Mouse (Mus musculus): ENCODE results near the gene Clip2. TPM values are rescaled to one million over a fixed set of nuclear protein-coding genes. Genes with fewer than 3 reads are reported as not detected.

The Clip2 gene
- polyA plus RNA-seq, 1 experiment from 2014 or later: 1.0 TPM

DNA sequence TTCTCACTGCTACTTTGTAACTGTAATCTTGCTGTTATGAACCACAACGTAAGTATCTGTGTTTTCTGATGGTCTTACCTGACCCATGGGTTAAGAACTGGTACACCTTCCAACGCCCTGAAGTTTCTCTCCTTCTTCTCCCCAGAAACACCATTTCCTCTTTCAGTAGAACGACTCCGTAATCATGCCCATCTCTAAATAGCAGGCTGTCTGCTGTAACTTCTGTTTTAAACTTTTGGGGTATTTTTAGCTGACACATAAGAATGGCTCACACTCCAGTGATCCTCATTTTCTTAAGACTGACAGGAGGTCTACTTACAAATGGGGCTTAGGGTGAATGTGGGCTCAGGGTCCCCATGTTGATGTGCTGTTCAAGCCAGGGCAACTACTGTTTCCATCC is 32.1 kb downstream of the Clip2 start:
- Histone ChIP-seq H3K9me3 (ENCODE audit: control insufficient read depth, low read length) (no peaks in the 10 kb centered on the region), H3K4me3 (ENCODE audit: low read depth, low read length) (no peak overlapping the region), H3K4me1 (replicated peaks; ENCODE audit: control insufficient read depth, insufficient read depth) (no peaks in the 10 kb centered on the region), H3K4me2 (replicated peaks; ENCODE audit: low read depth) (no peak overlapping the region), H3K36me3 (ENCODE audit: control insufficient read depth, insufficient read depth, low read length) (peaks cover 12% of the 10 kb centered on the region), H3K27me3 (ENCODE audit: control insufficient read depth, insufficient read depth, low read length) (no peaks in the 10 kb centered on the region), H3K27ac (replicated peaks) (no peak overlapping the region), H3K9ac (ENCODE audit: low read length) (no peak overlapping the region)
- TF ChIP-seq CTCF (IDR thresholded peaks at IDR 0.05; ENCODE audit: low read depth) (no peak), EP300 (optimal IDR thresholded peaks at IDR 0.05) (no peak)
- ATAC-seq (ENCODE audit: low FRiP score, low TSS enrichment) (no peak), DNase-seq (ENCODE audit: low spot score) (no peak)
- WGBS: 89% methylated on average over 4 of the region's 4 CpGs

DNA sequence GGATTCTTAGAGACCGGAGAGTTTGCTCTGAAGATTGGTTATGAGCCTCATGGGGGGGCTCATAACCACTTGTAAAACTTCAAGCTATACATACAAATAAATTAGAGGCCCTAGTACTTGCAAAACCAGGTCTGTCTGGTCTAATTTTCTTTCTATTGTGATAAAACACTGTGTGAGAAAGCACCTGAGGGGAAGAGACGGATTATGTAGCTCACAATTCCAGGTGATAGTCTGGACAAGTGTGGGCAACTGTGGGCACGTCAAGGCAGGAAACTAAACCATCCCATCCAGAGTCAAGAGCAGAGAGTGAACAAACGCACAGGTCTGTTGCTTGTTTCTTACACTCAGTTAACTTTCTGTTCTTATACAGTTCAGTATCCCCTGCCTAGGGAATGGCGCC is 32.8 kb downstream of the Clip2 start:
- no peak for ATAC-seq (ENCODE audit: low FRiP score, low TSS enrichment)
- WGBS: 86% methylated on average over 5 of the region's 5 CpGs
- Histone ChIP-seq H3K4me2 (replicated peaks; ENCODE audit: low read depth) (no peak overlapping the region), H3K27ac (replicated peaks) (no peak overlapping the region), H3K4me1 (replicated peaks; ENCODE audit: control insufficient read depth, insufficient read depth) (no peaks in the 10 kb centered on the region), H3K9ac (ENCODE audit: low read length) (no peak overlapping the region), H3K27me3 (ENCODE audit: control insufficient read depth, insufficient read depth, low read length) (no peaks in the 10 kb centered on the region), H3K36me3 (ENCODE audit: control insufficient read depth, insufficient read depth, low read length) (peaks cover 12% of the 10 kb centered on the region), H3K4me3 (ENCODE audit: low read depth, low read length) (no peak overlapping the region), H3K9me3 (ENCODE audit: control insufficient read depth, low read length) (no peaks in the 10 kb centered on the region)
- TF ChIP-seq EP300 (optimal IDR thresholded peaks at IDR 0.05) (no peak), CTCF (IDR thresholded peaks at IDR 0.05; ENCODE audit: low read depth) (no peak)
- DNase-seq (ENCODE audit: low spot score): no peak

DNA sequence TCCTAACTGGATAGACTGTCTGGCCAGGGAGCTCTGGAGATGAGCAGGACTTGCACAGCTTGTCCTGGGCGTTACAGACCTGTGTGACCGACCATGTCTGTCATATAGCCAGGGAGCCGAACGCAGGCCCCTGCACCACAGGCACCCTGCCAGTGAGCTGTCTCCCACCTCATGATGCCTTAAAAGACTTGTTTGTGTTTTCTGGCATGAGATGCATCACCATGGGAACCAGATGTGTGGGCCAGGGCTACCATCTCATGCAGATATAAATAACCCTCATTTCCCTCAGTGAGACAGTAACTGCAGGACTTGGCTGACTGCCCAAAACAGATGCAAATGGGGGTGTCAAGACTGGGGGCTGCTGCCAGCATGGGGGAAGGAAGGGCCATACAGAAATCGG is 40.1 kb downstream of the Clip2 start:
- peaks cover 17% of the 10 kb centered on the region for H3K36me3 ChIP-seq (ENCODE audit: control insufficient read depth, insufficient read depth, low read length)

DNA sequence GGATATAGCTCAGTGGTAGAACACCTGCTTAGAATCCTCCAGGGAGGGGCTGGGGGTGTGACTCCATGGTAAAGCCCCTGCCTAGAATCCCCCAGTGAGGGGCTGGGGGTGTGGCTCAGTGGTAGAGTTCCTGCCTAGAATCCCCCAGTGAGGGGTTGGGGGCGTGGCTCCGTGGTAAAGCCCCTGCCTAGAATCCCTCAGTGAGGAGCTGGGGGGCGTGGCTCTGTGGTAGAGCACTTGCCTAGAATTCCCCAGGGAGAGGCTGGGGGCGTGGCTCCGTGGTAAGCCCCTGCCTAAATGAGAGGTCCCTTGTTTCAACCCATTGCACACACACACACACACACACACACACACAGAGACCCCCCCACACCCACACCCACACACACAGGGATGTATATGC is 42.0 kb downstream of the Clip2 start:
- DNase-seq (ENCODE audit: low spot score) (no peak), ATAC-seq (ENCODE audit: low FRiP score, low TSS enrichment) (no peak)
- TF ChIP-seq CTCF (IDR thresholded peaks at IDR 0.05; ENCODE audit: low read depth) (no peak), EP300 (optimal IDR thresholded peaks at IDR 0.05) (no peak)
- H3K4me2 ChIP-seq (replicated peaks; ENCODE audit: low read depth): no peak overlapping the region
- H3K27me3 ChIP-seq (ENCODE audit: control insufficient read depth, insufficient read depth, low read length): no peaks in the 10 kb centered on the region
- H3K27ac ChIP-seq (replicated peaks): no peak overlapping the region
- H3K9me3 ChIP-seq (ENCODE audit: control insufficient read depth, low read length): no peaks in the 10 kb centered on the region
- no peaks in the 10 kb centered on the region for H3K4me1 ChIP-seq (replicated peaks; ENCODE audit: control insufficient read depth, insufficient read depth)
- H3K4me3 ChIP-seq (ENCODE audit: low read depth, low read length): no peak overlapping the region
- no peak overlapping the region for H3K9ac ChIP-seq (ENCODE audit: low read length)
- H3K36me3 ChIP-seq (ENCODE audit: control insufficient read depth, insufficient read depth, low read length): peaks cover 7% of the 10 kb centered on the region
- 92% methylated on average over 5 of the region's 5 CpGs for WGBS

More for the DNA sequence above, 40.1 kb downstream of the Clip2 start:
- no peaks in the 10 kb centered on the region for H3K4me1 ChIP-seq (replicated peaks; ENCODE audit: control insufficient read depth, insufficient read depth)
- no peak overlapping the region for H3K27ac ChIP-seq (replicated peaks)
- ATAC-seq (ENCODE audit: low FRiP score, low TSS enrichment) (no peak), DNase-seq (ENCODE audit: low spot score) (no peak)
- no peaks in the 10 kb centered on the region for H3K9me3 ChIP-seq (ENCODE audit: control insufficient read depth, low read length)
- TF ChIP-seq EP300 (optimal IDR thresholded peaks at IDR 0.05): no peak
- no peak for TF ChIP-seq CTCF (IDR thresholded peaks at IDR 0.05; ENCODE audit: low read depth)
- WGBS: 72% methylated on average over 5 of the region's 5 CpGs
- no peaks in the 10 kb centered on the region for H3K27me3 ChIP-seq (ENCODE audit: control insufficient read depth, insufficient read depth, low read length)
- no peak overlapping the region for H3K4me2 ChIP-seq (replicated peaks; ENCODE audit: low read depth)
- no peak overlapping the region for H3K4me3 ChIP-seq (ENCODE audit: low read depth, low read length)
- no peak overlapping the region for H3K9ac ChIP-seq (ENCODE audit: low read length)

DNA sequence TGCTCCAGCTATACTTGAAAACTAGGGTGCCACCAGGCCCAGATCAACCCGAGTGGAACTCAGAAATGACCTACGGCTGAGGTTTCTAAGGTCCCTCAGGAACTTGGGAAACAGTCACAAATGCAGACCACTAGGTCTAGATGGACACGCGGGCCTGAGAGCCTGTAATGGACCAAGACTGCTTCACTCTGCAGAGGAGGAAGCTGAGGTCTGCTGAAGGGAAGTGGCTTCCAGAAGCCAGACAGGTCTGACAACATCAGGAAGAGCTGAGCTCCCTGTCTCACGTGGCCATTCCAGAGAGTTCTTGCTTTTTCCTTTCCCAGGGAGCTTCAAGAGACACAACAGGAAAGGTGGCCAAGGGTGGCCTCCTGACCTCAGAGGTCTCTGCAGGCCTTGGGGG is 43.3 kb downstream of the Clip2 start:
- peaks cover 7% of the 10 kb centered on the region for H3K36me3 ChIP-seq (ENCODE audit: control insufficient read depth, insufficient read depth, low read length)
- WGBS: 88% methylated on average over 5 of the region's 5 CpGs

DNA sequence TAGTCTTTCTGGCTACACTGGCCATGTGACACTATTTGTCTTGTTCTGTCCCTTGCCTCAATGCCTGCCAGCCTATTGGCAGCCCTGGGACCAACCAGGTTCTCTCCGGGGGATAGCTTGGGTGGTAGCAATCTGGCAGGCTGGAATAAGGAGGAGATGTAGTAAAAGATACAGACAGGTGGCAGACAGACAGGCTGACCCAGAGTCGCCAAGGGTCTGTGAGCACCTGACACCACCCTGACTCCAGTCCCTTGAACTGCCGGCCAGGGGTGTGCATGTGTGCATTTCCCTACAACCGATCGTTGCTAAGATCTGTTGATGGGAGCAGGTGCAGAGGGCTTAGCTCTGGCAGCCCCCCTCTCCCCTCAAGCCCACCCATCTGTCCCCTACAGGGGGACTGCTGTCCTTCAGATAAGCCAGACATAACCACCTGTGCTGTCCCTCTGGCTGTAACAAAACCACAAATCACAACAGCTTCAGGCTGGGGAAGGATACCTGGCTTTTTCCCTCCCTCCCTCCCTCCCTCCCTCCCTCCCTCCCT is 44.3 kb downstream of the Clip2 start:
- H3K9me3 ChIP-seq (ENCODE audit: control insufficient read depth, low read length): no peaks in the 10 kb centered on the region
- no peak for ATAC-seq (ENCODE audit: low FRiP score, low TSS enrichment)
- 83% methylated on average over 5 of the region's 5 CpGs for WGBS
- no peak overlapping the region for H3K27ac ChIP-seq (replicated peaks)
- H3K9ac ChIP-seq (ENCODE audit: low read length): no peak overlapping the region
- DNase-seq (ENCODE audit: low spot score): no peak
- no peak for TF ChIP-seq EP300 (optimal IDR thresholded peaks at IDR 0.05)
- no peak for TF ChIP-seq CTCF (IDR thresholded peaks at IDR 0.05; ENCODE audit: low read depth)
- no peaks in the 10 kb centered on the region for H3K27me3 ChIP-seq (ENCODE audit: control insufficient read depth, insufficient read depth, low read length)
- no peak overlapping the region for H3K4me3 ChIP-seq (ENCODE audit: low read depth, low read length)
- H3K36me3 ChIP-seq (ENCODE audit: control insufficient read depth, insufficient read depth, low read length): peaks cover 9% of the 10 kb centered on the region
- H3K4me2 ChIP-seq (replicated peaks; ENCODE audit: low read depth): no peak overlapping the region
- no peaks in the 10 kb centered on the region for H3K4me1 ChIP-seq (replicated peaks; ENCODE audit: control insufficient read depth, insufficient read depth)

More for the DNA sequence above, 43.3 kb downstream of the Clip2 start:
- H3K4me2 ChIP-seq (replicated peaks; ENCODE audit: low read depth): no peak overlapping the region
- no peak overlapping the region for H3K9ac ChIP-seq (ENCODE audit: low read length)
- no peak for TF ChIP-seq EP300 (optimal IDR thresholded peaks at IDR 0.05)
- TF ChIP-seq CTCF (IDR thresholded peaks at IDR 0.05; ENCODE audit: low read depth): no peak
- no peaks in the 10 kb centered on the region for H3K27me3 ChIP-seq (ENCODE audit: control insufficient read depth, insufficient read depth, low read length)
- DNase-seq (ENCODE audit: low spot score): no peak
- no peak for ATAC-seq (ENCODE audit: low FRiP score, low TSS enrichment)
- H3K27ac ChIP-seq (replicated peaks): no peak overlapping the region
- no peaks in the 10 kb centered on the region for H3K4me1 ChIP-seq (replicated peaks; ENCODE audit: control insufficient read depth, insufficient read depth)
- H3K9me3 ChIP-seq (ENCODE audit: control insufficient read depth, low read length): no peaks in the 10 kb centered on the region
- no peak overlapping the region for H3K4me3 ChIP-seq (ENCODE audit: low read depth, low read length)

Data from stomach, postnatal 0 days (tissue).